Mouse (Mus musculus) heart, adult 18-20 months (tissue): ENCODE results near the gene Sh3rf1. TPM values are rescaled to one million over a fixed set of nuclear protein-coding genes. Genes with fewer than 3 reads are reported as not detected.

ENCODE experiments used
- DNase-seq, 2 experiments: peaks; one replicate each; pipeline ENCODE4 v3.0.0; 2021 to 2022; ENCODE audit warnings: mixed read lengths in 1 of 2
- total RNA-seq, 2 experiments: library from RNA; stranded (reverse); gene quantifications; 2 replicates each; pipeline ENCODE4 v1.2.3; 2021

Sh3rf1 gene
- total RNA-seq, 2 experiments from 2014 or later = 4.7 to 5.0 TPM

- no peak for DNase-seq
Observed at GRCm38 (mm10) chr8:61324363-61324914, 100.8 kb downstream of the Sh3rf1 start.

- DNase-seq = no peak
Observed at GRCm38 (mm10) chr8:61325014-61325715, 101.5 kb downstream of the Sh3rf1 start.

DNA sequence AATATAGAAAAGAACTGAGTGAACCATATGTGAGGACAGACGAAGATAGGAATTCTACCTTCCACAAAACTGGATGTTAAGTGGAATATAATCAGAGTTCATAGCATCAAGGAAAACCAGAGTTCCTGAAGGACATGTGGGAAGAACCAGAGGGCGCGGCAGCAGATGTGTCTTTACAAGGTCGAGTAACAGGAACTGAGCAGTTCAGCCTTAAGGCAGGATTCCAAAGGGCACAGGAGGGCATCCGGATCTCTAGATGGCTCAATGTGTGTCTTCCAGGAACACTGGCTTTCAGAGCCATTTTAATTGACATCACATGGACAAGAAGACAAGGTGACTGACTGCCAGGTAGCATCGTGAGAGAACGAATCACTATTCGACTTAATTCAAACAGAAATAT lies 102.6 kb downstream of the Sh3rf1 start:
- no peak for DNase-seq

GRCm38 (mm10) chr8:61327333-61327732 lies 103.7 kb downstream of the Sh3rf1 start:
- no peak for DNase-seq

- no peak for DNase-seq
Observed at GRCm38 (mm10) chr8:61339629-61340028, 116.0 kb downstream of the Sh3rf1 start.

GRCm38 (mm10) chr8:61340283-61340984 lies 116.8 kb downstream of the Sh3rf1 start:
- DNase-seq = no peak

GRCm38 (mm10) chr8:61341587-61342441 lies 118.1 kb downstream of the Sh3rf1 start:
- DNase-seq = peak in 1 of 2 experiments; percentile 20

GRCm38 (mm10) chr8:61342473-61343026 lies 118.9 kb downstream of the Sh3rf1 start:
- no peak for DNase-seq

GRCm38 (mm10) chr8:61344435-61344834 lies 120.8 kb downstream of the Sh3rf1 start:
- no peak for DNase-seq

DNA sequence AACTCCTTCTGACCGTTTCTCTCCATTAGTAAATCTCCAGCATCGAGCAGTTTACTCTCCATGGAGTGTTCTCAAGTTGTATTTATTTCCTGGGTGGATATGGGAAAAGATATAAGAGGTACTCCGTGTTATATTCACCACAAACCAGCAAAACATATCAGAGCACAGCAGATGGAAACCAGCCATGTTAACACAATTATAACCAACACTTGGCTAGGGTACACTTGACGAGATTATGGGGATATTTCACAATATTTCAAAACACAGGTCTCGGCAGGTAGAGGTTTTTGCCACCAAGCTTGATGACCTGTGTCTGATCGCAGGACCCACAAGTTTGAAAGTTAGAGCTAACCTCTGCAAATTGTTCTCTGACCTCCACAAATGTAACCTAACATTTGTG lies 123.3 kb downstream of the Sh3rf1 start:
- DNase-seq = no peak

DNA sequence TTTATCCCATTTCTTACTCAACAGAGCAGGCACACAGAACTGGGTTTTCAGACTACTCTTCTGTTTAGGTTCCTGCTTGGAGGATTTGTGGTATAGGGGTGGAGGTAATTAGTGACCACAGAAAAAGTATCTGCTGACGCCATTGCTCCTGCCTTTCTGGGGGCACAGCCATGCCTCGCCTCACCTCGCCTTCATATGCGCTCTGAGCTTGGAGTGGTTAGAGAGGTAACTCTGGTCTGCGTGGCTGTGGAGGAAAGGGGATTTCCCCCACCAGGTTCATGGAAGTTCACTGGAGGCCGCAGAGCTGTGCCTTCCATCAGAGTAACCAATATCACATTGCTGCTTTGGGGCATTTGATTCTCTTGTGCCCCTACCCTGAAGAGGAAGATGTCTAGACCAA lies 123.9 kb downstream of the Sh3rf1 start:
- DNase-seq = no peak

DNA sequence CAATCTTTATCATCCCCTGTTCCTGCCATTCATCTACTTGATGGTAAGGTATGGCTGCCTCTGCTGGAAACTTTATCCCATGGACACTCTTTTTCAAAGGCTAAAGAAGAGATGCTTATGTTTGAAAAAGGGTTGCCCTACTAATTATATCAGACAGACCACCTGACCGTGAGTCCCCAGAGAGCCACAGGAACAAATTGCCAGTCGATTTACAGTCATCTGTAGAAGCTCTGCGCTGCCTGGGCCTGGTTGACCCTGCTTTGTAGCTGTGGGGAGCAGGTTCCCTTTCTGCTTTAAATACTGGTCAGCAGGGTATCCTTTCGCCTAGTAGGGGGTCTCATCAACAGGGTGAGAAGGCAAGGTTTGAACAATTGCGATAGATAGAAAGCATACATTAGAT lies 124.4 kb downstream of the Sh3rf1 start:
- no peak for DNase-seq

DNA sequence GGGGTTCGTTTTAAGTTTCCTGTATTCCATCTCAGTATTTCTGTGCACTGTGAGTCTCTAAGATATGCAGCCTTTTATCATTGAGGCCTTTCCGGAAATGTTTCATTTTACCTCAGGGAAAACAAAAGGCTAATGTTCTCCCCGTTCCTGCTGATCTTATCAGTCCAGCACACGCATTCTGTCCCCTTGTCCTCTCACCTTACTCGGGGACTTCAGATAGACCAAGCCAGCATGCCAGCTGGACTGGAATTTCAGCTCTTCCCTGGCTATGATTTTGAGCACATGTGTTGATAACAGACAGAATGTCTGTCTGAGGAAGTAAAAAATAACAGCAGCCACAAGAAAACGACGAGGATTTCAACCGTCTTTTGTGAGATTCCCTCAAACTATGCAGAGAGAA lies 124.8 kb downstream of the Sh3rf1 start:
- DNase-seq = no peak

DNA sequence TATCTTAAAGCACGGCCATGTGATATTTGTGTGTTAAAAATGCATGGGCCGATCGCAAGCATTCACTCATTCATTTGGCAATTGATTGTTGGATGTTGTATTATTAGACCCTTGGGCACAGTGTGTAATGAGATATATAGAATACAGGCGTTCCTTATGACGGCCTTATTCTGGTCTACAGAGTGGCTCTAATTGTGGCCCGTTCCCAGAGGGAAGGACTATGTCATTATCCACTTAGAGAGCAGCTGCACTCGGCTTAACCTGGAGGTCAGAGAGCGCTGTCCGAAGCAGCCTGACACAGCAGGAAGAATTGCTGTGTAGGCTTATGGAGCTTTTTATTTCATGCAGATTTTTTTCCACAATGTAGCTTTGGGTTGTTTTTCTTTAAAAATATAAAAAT lies 126.8 kb downstream of the Sh3rf1 start:
- no peak for DNase-seq

GRCm38 (mm10) chr8:61351638-61352037 lies 128.0 kb downstream of the Sh3rf1 start:
- no peak for DNase-seq

DNA sequence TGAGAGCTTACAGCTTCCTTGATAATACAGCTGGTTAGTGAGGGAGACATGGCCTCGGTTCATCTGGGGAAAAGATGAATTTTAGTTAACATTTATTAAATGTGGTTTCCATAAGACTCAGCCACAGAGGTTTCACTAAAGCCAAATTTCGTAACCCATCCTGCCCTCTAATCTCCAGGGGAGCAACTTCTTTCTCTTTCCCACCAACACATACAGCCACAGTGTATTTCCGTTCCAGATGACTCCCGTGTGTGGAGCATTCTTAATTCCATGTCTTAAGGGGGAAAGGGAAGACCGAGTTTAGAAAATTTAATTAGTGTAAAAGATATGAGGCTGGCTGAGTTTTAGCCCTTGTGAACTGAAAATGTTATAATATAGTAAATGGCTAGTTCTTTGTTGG lies 131.8 kb downstream of the Sh3rf1 start:
- peak in 1 of 2 experiments; percentile 18 for DNase-seq

- DNase-seq = no peak
Observed at GRCm38 (mm10) chr8:61359004-61359403, 135.3 kb downstream of the Sh3rf1 start.

DNA sequence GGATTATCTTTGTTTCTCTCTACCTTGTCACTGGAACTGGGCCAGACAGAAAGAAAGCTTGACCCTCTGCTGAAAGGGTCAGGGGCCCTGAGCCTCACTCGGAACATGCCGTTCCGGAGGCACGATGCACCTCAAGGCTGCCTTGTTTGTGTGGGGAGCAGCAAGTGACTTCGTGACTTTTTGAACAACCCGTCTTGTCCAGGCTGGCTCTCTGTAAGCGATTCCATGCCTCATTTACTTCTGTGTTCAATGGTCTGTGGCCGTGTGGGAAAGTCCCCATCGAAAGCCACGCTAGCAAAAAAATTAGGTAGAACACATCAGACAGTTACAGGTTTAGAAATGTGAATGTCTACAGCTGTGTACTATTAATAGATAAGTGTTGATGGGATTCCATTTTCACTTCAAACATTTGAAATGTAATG lies 136.2 kb downstream of the Sh3rf1 start:
- DNase-seq = no peak

DNA sequence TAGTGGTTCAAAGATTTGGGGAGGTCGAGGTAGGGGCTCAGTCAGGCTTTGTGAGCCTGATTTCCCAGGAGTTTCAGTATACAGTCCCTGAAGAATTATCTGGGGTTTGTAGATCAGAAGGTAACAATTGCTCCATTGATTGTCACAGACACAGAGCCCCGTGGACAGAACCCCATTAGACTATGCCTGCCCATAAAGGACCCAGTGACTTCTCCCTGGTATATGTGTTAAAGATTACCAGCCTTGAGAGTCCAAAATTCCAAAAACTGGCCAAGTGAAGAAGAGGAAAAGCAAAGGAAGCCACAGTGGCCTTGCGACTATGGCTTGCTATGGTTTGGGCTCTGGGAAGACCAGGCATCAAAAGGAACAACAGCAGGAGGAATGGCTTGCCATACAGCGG lies 136.7 kb downstream of the Sh3rf1 start:
- no peak for DNase-seq

- no peak for DNase-seq
Observed at GRCm38 (mm10) chr8:61361476-61361875, 137.8 kb downstream of the Sh3rf1 start.

- DNase-seq = no peak
Observed at GRCm38 (mm10) chr8:61362301-61362913, 138.7 kb downstream of the Sh3rf1 start.

DNA sequence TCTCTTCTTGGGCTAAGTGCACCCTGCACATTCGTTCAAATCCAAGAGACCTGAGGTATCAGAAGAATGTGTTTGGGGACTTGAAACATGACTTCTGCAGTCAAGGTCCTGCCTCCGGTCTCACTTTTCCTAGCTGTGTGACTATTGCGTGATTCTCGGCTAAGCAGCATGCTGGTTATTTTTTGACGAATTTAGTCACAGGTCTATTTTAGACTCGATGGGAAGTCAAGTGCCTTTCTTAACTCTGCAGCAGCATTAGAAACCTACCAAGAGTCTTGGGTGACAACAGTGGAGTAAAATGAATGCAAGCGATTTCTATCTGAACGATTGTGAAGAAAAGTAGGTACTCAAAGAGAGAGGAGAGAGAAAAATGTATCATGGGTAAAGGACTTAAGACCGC lies 149.6 kb downstream of the Sh3rf1 start:
- DNase-seq = no peak
